Mouse (Mus musculus): Measurements from ENCODE around the gene Pard3.

DNA sequence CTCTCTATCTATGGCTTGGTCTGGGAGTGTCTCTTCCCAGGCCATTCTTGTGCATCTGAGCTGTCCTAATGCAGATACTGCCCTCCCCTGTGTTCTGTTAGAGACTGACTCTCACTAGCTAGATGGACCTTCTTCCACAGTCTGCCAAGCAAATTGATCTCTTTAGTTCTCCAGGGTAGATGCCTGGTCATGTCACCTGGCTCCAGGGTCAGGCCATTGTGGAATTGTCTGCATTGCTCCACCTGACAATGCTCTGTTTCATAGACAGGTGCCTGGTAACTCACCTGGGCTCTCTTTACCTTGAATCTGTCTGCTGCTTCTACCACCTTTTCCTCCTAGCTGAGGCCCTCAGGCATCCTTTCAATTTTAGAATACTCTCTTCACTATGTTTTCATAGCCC is 329.0 kb downstream of the Pard3 start:
- TF ChIP-seq POLR2A (IDR thresholded peaks at IDR 0.05; ENCODE audit: borderline replicate concordance, insufficient read depth, low read length) (no peak), CTCF (IDR thresholded peaks at IDR 0.05; ENCODE audit: borderline replicate concordance, insufficient read depth, low read depth, low read length) (no peak)

Data from cerebellum, adult 2 months (tissue).